ENCODE assay signal across 12 mouse cellular contexts in genomic region chr3:63893677-63894076, GRCm38 (mm10). TPM values are rescaled to one million over a fixed set of nuclear protein-coding genes. Genes with fewer than 3 reads are reported as not detected.
DNase-seq lines count a peak whose midpoint lies in the region; ATAC-seq and TF ChIP-seq lines count a peak whose summit lies in the region.
"Had no signal": no experiment of that assay in that cellular context is flagged by ENCODE, and none has a peak within 500 bp of the region (broad histone marks: within the 10 kb centered on the region; RNA-seq: fewer than 3 reads in every experiment).

No protein-coding gene starts in this region.

- TF ChIP-seq RAD21 in MEL (IDR thresholded peaks at IDR 0.05; ENCODE audit: low read depth, low read length), result no peak

- ATAC-seq in hindbrain, embryonic 16.5 days, result no peak
- no peak for ATAC-seq in hindbrain, embryonic 13.5 days (ENCODE audit: low FRiP score)
- ATAC-seq in erythroid progenitor cell, adult 5-6 weeks (replicated peaks; ENCODE audit: low FRiP score, poor library complexity, severe bottlenecking), result no peak
- no peak for ATAC-seq in erythroblast, adult 5-6 weeks (replicated peaks; ENCODE audit: low FRiP score, poor library complexity, severe bottlenecking)
- ATAC-seq: forebrain, embryonic 16.5 days had no signal

- no peak for TF ChIP-seq EP300 in MEL (IDR thresholded peaks at IDR 0.05; ENCODE audit: low read depth in 1 of 2, low read length in 2 of 2)

- H3K27ac ChIP-seq in hindbrain, embryonic 16.5 days (ENCODE audit: low read depth, low read length), result no peak overlapping the region
- H3K27ac ChIP-seq in hindbrain, embryonic 13.5 days, result no peak overlapping the region; the same call in 1 of the 2 replicates
- no peak overlapping the region for H3K27ac ChIP-seq in MEL (ENCODE audit: control insufficient read depth, low read depth, low read length)
- H3K27ac ChIP-seq in kidney, adult 2 months (ENCODE audit: insufficient read depth, low read depth, low read length), result peak overlapping the region; percentile 45; the same call in 1 of the 2 replicates
- H3K27ac ChIP-seq: heart, embryonic 13.5 days; macrophage; neural tube, embryonic 12.5 days had no signal

- 0 out of 2 replicates have a peak, but pooled peaks cover 5% of the 10 kb centered on the region for H3K4me1 ChIP-seq in hindbrain, embryonic 16.5 days (ENCODE audit: control insufficient read depth, insufficient read depth, low read depth, low read length)
- H3K4me1 ChIP-seq in hindbrain, embryonic 13.5 days (replicated peaks), result peaks cover 18% of the 10 kb centered on the region
- no peaks in the 10 kb centered on the region for H3K4me1 ChIP-seq in MEL (ENCODE audit: control insufficient read depth in 1 of 2, insufficient read depth in 2 of 2, low read length in 2 of 2)
- peaks cover 11% of the 10 kb centered on the region; the same call in 1 of the 2 replicates for H3K4me1 ChIP-seq in kidney, adult 2 months (ENCODE audit: control insufficient read depth, insufficient read depth, low read length)

- H3K27me3 ChIP-seq in hindbrain, embryonic 16.5 days (replicated peaks; ENCODE audit: control insufficient read depth, insufficient read depth, low read length), result no peaks in the 10 kb centered on the region
- no peaks in the 10 kb centered on the region for H3K27me3 ChIP-seq in hindbrain, embryonic 13.5 days
- H3K27me3 ChIP-seq in MEL (ENCODE audit: control insufficient read depth in 1 of 2, insufficient read depth in 2 of 2, low read length in 2 of 2), result peaks cover 0 to 1% of the 10 kb centered on the region in 2 experiments; a peak in 1 of 4 replicates
- H3K27me3 ChIP-seq in kidney, adult 2 months (replicated peaks; ENCODE audit: control insufficient read depth, insufficient read depth, low read length), result no peaks in the 10 kb centered on the region
- H3K27me3 ChIP-seq: heart, embryonic 13.5 days; neural tube, embryonic 12.5 days had no signal

- no peak for TF ChIP-seq CTCF in MEL (IDR thresholded peaks at IDR 0.05 in 2 of 3, conservative IDR thresholded peaks at IDR 0.05 in 1 of 3; ENCODE audit: control insufficient read depth in 1 of 3, insufficient read depth in 1 of 3, low read depth in 2 of 3, low read length in 3 of 3, poor library complexity in 1 of 3, severe bottlenecking in 1 of 3)
- TF ChIP-seq CTCF in kidney, adult 2 months (conservative IDR thresholded peaks at IDR 0.05; ENCODE audit: insufficient read depth, insufficient read length, low read depth, low read length), result no peak

- H3K4me2 ChIP-seq in hindbrain, embryonic 16.5 days (ENCODE audit: low read length), result peak overlapping the region; percentile 7; the same call in 1 of the 2 replicates
- H3K4me2 ChIP-seq in hindbrain, embryonic 13.5 days, result no peak overlapping the region
- H3K4me2 ChIP-seq: heart, embryonic 13.5 days; neural tube, embryonic 12.5 days had no signal

- WGBS in hindbrain, embryonic 16.5 days, result 50% methylated on average over 7 of the region's 7 CpGs
- WGBS in hindbrain, embryonic 13.5 days, result 48% methylated on average over 7 of the region's 7 CpGs
- 11% methylated on average over 7 of the region's 7 CpGs for WGBS in kidney, adult 2 months

- no peak overlapping the region for H3K9ac ChIP-seq in hindbrain, embryonic 16.5 days (ENCODE audit: low read depth, low read length)
- H3K9ac ChIP-seq in hindbrain, embryonic 13.5 days, result no peak overlapping the region
- H3K9ac ChIP-seq in MEL (ENCODE audit: control insufficient read depth, low read depth, low read length, poor library complexity, severe bottlenecking), result no peak overlapping the region
- H3K9ac ChIP-seq: heart, embryonic 13.5 days; neural tube, embryonic 12.5 days had no signal

- H3K4me3 ChIP-seq in hindbrain, embryonic 16.5 days (ENCODE audit: low read length), result no peak overlapping the region
- H3K4me3 ChIP-seq in hindbrain, embryonic 13.5 days, result no peak overlapping the region
- no peak overlapping the region for H3K4me3 ChIP-seq in MEL (ENCODE audit: control insufficient read depth in 1 of 2, insufficient read depth in 1 of 2, low read depth in 2 of 2, low read length in 2 of 2)
- peak overlapping the region; percentile 52 for H3K4me3 ChIP-seq in kidney, adult 2 months (ENCODE audit: insufficient read depth, low read depth, low read length)
- H3K4me3 ChIP-seq: heart, embryonic 13.5 days; neural tube, embryonic 12.5 days had no signal

- no peaks in the 10 kb centered on the region for H3K36me3 ChIP-seq in hindbrain, embryonic 16.5 days (ENCODE audit: control insufficient read depth, insufficient read depth, low read length)
- H3K36me3 ChIP-seq in hindbrain, embryonic 13.5 days, result 0 out of 2 replicates have a peak, but pooled peaks cover 3% of the 10 kb centered on the region
- H3K36me3 ChIP-seq in MEL (ENCODE audit: control insufficient read depth in 1 of 2, insufficient read depth in 2 of 2, low read length in 2 of 2), result no peaks in the 10 kb centered on the region
- H3K36me3 ChIP-seq in kidney, adult 2 months (ENCODE audit: control insufficient read depth, insufficient read depth, low read length), result no peaks in the 10 kb centered on the region
- H3K36me3 ChIP-seq: heart, embryonic 13.5 days; neural tube, embryonic 12.5 days had no signal

- H3K9me3 ChIP-seq in hindbrain, embryonic 16.5 days (ENCODE audit: control insufficient read depth, low read length), result no peaks in the 10 kb centered on the region
- no peaks in the 10 kb centered on the region for H3K9me3 ChIP-seq in hindbrain, embryonic 13.5 days
- H3K9me3 ChIP-seq in MEL (replicated peaks; ENCODE audit: insufficient read depth, low read length), result no peaks in the 10 kb centered on the region
- H3K9me3 ChIP-seq: heart, embryonic 13.5 days; neural tube, embryonic 12.5 days had no signal

- no peaks in the 10 kb centered on the region for H3K79me2 ChIP-seq in MEL (ENCODE audit: control insufficient read depth, insufficient read depth, low read length, poor library complexity)

- TF ChIP-seq POLR2A in MEL (IDR thresholded peaks at IDR 0.05; ENCODE audit: control insufficient read depth in 1 of 2, insufficient read depth in 1 of 2, low read depth in 1 of 2, low read length in 2 of 2, poor library complexity in 1 of 2), result no peak
- TF ChIP-seq POLR2A in kidney, adult 2 months (IDR thresholded peaks at IDR 0.05; ENCODE audit: low read depth, low read length), result no peak

- DNase-seq in MEL (ENCODE audit: low read depth, low spot score), result peak; percentile 6
- DNase-seq in kidney, adult 2 months, result peak; percentile 79
- peak; percentile 29 for DNase-seq in lung, postnatal 25 days (ENCODE audit: low spot score)
- DNase-seq in heart, adult 9 months (ENCODE audit: low spot score in 2 of 2), result no peak

TF ChIP-seq in MEL, 35 proteins besides CTCF, POLR2A, EP300 and RAD21:
- TF ChIP-seq MAX (IDR thresholded peaks at IDR 0.05; ENCODE audit: low read length) (no peak), ZKSCAN1 (IDR thresholded peaks at IDR 0.05; ENCODE audit: low read depth, low read length) (no peak), SIN3A (IDR thresholded peaks at IDR 0.05; ENCODE audit: low read length) (no peak), TCF12 (IDR thresholded peaks at IDR 0.05; ENCODE audit: low read depth, low read length) (no peak), GATA1 (IDR thresholded peaks at IDR 0.05; ENCODE audit: low read depth, low read length) (no peak), POLR2AphosphoS5 (IDR thresholded peaks at IDR 0.05; ENCODE audit: borderline replicate concordance, low read depth, low read length) (no peak), ZNF384 (IDR thresholded peaks at IDR 0.05; ENCODE audit: low read depth, low read length) (no peak), NELFE (IDR thresholded peaks at IDR 0.05; ENCODE audit: low read depth, low read length) (no peak), JUND (IDR thresholded peaks at IDR 0.05; ENCODE audit: low read depth, low read length) (no peak), USF1 (IDR thresholded peaks at IDR 0.05; ENCODE audit: low read depth, low read length) (no peak), KAT2A (conservative IDR thresholded peaks at IDR 0.05; ENCODE audit: low read depth, low read length) (no peak), CHD2 (IDR thresholded peaks at IDR 0.05; ENCODE audit: low read length) (no peak), TBP (IDR thresholded peaks at IDR 0.05; ENCODE audit: low read depth, low read length) (no peak), USF2 (IDR thresholded peaks at IDR 0.05; ENCODE audit: borderline replicate concordance in 1 of 2, insufficient read depth in 1 of 2, low read depth in 1 of 2, low read length in 2 of 2) (no peak), BHLHE40 (IDR thresholded peaks at IDR 0.05; ENCODE audit: borderline replicate concordance, low read depth, low read length) (no peak)

RNA-seq across cellular contexts. Expression of gene Plch1, which starts 5.6 kb away (rescaled TPM):
- 4.4 and 7.4 TPM in 2 replicates for polyA plus RNA-seq in hindbrain, embryonic 16.5 days (2015; fragmentation: Nextera tagmentation; extraction: Ambion mirVana)
- 11.1 and 12.2 TPM in 2 replicates for polyA plus RNA-seq in hindbrain, embryonic 13.5 days (2015; fragmentation: Nextera tagmentation; extraction: Ambion mirVana)
- 0.13 and 0.23 TPM in 2 replicates for total RNA-seq in MEL (2012; rRNA removed)
- polyA plus RNA-seq in MEL (2012; ENCODE audit: insufficient read depth in 1 of 2, insufficient read length in 2 of 2, low read depth in 1 of 2, low replicate concordance in 2 of 2, missing spikeins in 1 of 2), result under 1 TPM in 1 of 2 experiments, not detected in 1; 0.01 TPM
- 0.84 and 1.2 TPM in 2 replicates for polyA plus RNA-seq in kidney, adult 2 months (2012; rRNA removed)
- not detected in 2 replicates for total RNA-seq in erythroid progenitor cell, adult 5-6 weeks (2015; ENCODE audit: low replicate concordance)
- not detected in 2 replicates for total RNA-seq in erythroid progenitor cell, adult 5-6 weeks (2017; ENCODE audit: low replicate concordance)
- total RNA-seq in erythroblast, adult 5-6 weeks (2015; ENCODE audit: low replicate concordance), result not detected in 2 replicates
- total RNA-seq in erythroblast, adult 5-6 weeks (2017; ENCODE audit: low replicate concordance), result not detected in 2 replicates
- polyA plus RNA-seq: macrophage had no signal

RNA-seq across cellular contexts. Expression of gene E130311K13Rik, which starts 35.6 kb away (rescaled TPM):
- polyA plus RNA-seq in hindbrain, embryonic 16.5 days (2015; fragmentation: Nextera tagmentation; extraction: Ambion mirVana), result 7.1 and 9.7 TPM in 2 replicates
- polyA plus RNA-seq in hindbrain, embryonic 13.5 days (2015; fragmentation: Nextera tagmentation; extraction: Ambion mirVana), result 5.3 and 6.4 TPM in 2 replicates
- 3.9 and 4.0 TPM in 2 replicates for total RNA-seq in MEL (2012; rRNA removed)
- polyA plus RNA-seq in MEL (2012; ENCODE audit: insufficient read depth in 1 of 2, insufficient read length in 2 of 2, low read depth in 1 of 2, low replicate concordance in 2 of 2, missing spikeins in 1 of 2), result 1 to 10 TPM in 1 of 2 experiments, not detected in 1; 3.9 TPM
- 4.5 and 6.1 TPM in 2 replicates for polyA plus RNA-seq in kidney, adult 2 months (2012; rRNA removed)
- 1.4 TPM in 1 of 2 replicates, not detected in the other for total RNA-seq in erythroid progenitor cell, adult 5-6 weeks (2015; ENCODE audit: low replicate concordance)
- 0.77 TPM in 1 of 2 replicates, not detected in the other for total RNA-seq in erythroid progenitor cell, adult 5-6 weeks (2017; ENCODE audit: low replicate concordance)
- 2.3 TPM in 1 of 2 replicates, not detected in the other for total RNA-seq in erythroblast, adult 5-6 weeks (2015; ENCODE audit: low replicate concordance)
- total RNA-seq in erythroblast, adult 5-6 weeks (2017; ENCODE audit: low replicate concordance), result 0.98 and 2.5 TPM in 2 replicates

Comparison
In these comparisons a context has a peak if more than half of its experiments do, and no peak if none do; other contexts are left out.
1. DNase-seq: peak in MEL (single experiment), kidney, adult 2 months (single experiment) and lung, postnatal 25 days (single experiment); none in heart, adult 9 months (0 of 2).